Mouse (Mus musculus) E14TG2a.4 (cell line): ENCODE data around the gene Sprr2e.

Experiments used
- CTCF ChIP-seq: conservative IDR thresholded peaks from 2 replicates; pipeline ENCODE4 v1.5.1; 2014; ENCODE audit warnings: low read length
- NANOG ChIP-seq: IDR thresholded peaks from 2 replicates; pipeline ENCODE4 v1.6.1; 2014; ENCODE audit warnings: borderline replicate concordance, low read length, mixed read lengths
- POU5F1 ChIP-seq: IDR thresholded peaks from 2 replicates; pipeline ENCODE4 v1.6.1; 2014; ENCODE audit warnings: low read length, borderline replicate concordance

- no peak for TF ChIP-seq CTCF
- no peak for TF ChIP-seq NANOG
- TF ChIP-seq POU5F1: no peak
Measured at GRCm38 (mm10) chr3:92316320-92316719, 35.6 kb upstream of the Sprr2e start, which contains the start of gene Sprr2b.
